Mouse (Mus musculus): ENCODE data around the gene Abcb6.

Abcb6 gene

GRCm38 (mm10) chr1:75147411-75148135 lies 32.6 kb downstream of the Abcb6 start:
- no peak for DNase-seq (ENCODE audit: low read depth, low spot score)

DNA sequence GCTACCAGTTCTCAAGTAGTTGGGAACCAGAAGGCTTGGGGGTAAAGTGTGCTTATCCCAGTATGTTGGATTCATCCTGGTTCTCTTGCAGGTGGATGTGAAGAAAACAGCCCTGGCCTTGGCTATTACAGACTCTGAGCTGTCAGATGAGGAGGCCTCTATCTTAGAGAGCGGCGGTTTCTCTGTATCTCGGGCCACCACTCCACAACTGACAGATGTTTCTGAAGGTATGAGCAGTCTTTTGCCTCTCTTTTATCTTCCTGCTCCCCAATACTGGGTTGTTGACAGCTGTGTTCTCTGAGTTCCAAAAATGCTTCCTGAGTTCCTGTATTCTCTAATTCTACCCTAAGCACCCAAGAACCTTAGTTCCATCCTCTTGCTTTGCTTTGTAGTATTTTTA lies 34.6 kb downstream of the Abcb6 start:
- no peak for DNase-seq (ENCODE audit: low read depth, low spot score)

DNA sequence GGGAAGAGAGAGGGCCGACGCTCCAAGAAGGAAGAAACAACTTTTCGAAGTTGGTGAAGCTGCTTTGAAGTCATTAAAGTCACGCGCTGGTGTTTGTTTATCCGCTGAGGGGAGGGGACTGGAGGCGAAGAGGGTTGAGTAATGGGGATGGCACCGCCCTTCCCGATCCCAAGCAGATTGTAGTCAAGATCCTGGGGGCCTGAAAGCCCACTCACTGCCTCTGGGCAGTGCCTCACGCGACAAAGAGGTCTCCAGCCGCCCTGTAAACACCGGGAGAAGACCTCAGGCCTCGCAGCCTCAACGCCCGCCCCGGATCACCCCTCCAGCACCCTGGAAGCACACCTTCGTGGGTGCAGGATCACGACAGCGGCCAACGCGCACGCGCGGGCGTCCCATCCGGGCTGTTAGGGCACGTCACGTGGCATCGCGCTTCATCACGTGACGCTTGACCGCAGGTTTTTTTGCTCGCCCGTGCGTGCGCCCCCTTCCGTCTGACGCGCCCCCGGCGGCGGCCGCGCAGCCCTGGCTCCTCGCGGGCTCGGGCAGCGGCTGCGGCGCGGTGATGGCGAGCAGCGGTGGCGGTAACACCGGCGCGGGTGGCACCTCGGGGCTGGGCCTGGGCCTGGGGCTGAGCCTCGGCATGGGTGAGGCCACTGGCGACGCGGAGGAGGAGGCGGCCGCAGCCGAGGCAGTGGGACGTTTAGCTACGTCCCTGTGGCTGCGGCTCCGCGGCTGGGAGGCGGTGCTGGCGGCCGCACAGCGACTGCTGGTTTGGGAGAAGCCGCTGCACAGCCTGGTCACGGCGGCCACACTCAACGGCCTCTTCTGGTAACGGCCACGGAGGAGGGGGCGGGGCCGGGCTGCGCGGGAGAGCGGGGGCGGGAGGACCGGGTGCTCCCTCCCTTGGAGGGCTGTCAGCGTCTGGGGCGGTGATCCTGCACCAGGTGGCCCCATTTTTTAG lies 37.6 kb downstream of the Abcb6 start, which contains the start of the genes Cnppd1 and Retreg2:
Gene Cnppd1, minus strand, starts transcription at position 411 of the 961 bp plus-strand sequence.
Gene Retreg2, plus strand, starts transcription at position 478 of the 961 bp plus-strand sequence.
- DNase-seq (ENCODE audit: low read depth, low spot score): peak; percentile 98

GRCm38 (mm10) chr1:75141486-75142190 lies 38.6 kb downstream of the Abcb6 start:
- peak; percentile 44 for DNase-seq (ENCODE audit: low read depth, low spot score)

DNA sequence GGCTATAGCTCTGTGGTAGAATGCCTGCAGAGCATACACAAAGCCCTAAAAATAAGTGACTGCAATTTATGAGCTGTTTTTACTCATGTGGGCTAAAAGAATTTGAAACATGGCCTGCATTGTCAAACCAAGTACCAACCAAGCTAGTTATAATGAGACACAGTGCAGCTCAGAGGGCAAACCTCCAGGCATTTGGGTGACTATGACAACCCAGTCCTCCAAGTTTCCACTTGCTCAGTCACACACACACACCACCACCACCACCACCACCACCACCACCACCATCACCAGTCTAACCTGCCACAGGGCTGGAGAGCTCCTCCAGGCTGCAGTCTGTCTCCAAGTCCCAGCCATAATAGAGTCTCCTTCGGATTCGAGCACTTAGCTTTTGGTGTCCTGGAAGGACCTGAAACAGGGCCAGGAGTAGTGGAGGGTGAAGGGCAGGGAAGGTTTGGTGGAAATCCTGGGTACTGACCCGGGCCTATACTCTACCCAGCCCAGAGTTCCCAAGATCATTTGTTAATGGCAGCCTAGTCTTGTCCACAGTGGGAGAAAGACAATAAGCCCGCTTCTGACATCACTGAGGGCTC lies 39.5 kb downstream of the Abcb6 start:
- no peak for DNase-seq (ENCODE audit: low read depth, low spot score)

DNA sequence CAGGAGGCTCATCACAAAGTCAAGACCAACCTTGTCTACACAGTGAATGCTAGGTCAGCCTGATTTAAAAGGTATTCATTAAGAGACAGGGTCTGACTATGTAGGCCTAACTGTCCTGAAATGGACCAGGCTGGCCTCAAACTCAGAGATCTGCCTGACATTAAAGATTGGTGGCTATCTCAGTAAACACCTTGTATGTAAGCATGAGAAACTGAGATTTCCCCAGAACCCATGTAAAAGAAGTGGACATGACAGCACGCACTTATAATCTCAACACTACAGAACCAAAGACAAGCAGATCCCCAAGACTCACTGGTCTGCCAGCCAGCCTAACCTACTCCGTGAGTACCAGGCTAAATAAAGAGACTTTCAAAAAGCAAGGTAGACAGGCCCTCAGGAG lies 41.7 kb downstream of the Abcb6 start:
- DNase-seq (ENCODE audit: low read depth, low spot score): no peak

- no peak for DNase-seq (ENCODE audit: low read depth, low spot score)
Observed at GRCm38 (mm10) chr1:75136730-75137129, 43.5 kb downstream of the Abcb6 start.

- no peak for DNase-seq (ENCODE audit: low read depth, low spot score)
Observed at GRCm38 (mm10) chr1:75136293-75136692, 43.9 kb downstream of the Abcb6 start.

- no peak for DNase-seq (ENCODE audit: low read depth, low spot score)
Observed at GRCm38 (mm10) chr1:75133421-75134207, 46.6 kb downstream of the Abcb6 start, which contains the start of gene Slc23a3. Gene Slc23a3 (minus strand): TSS chr1:75133890.

GRCm38 (mm10) chr1:75128641-75129040 lies 51.6 kb downstream of the Abcb6 start:
- DNase-seq (ENCODE audit: low read depth, low spot score): no peak

DNA sequence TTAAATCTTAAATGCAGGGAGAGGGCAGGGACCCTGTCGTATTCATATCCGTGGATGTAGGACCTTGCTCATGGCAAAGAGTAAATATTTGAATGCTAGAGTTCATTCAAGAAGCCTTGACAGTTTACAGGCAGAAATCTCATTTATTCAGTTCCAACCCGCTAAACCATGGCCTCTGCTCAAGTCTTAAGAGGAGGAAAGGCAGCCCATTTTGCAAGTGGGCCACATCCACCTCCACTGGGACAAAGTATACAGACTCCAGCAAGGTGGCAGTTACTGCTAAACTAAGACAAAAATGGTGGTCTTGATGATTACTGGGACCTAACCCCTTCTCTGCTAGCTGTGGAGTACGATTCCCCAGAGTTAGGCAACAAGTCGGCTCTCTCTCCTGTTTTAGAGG lies 54.8 kb downstream of the Abcb6 start:
- DNase-seq (ENCODE audit: low read depth, low spot score): no peak

- peak; percentile 98 for DNase-seq (ENCODE audit: low read depth, low spot score)
Observed at GRCm38 (mm10) chr1:75124346-75125321, 55.6 kb downstream of the Abcb6 start, which contains the start of gene Nhej1. Gene Nhej1 (minus strand): TSS chr1:75125200.

DNA sequence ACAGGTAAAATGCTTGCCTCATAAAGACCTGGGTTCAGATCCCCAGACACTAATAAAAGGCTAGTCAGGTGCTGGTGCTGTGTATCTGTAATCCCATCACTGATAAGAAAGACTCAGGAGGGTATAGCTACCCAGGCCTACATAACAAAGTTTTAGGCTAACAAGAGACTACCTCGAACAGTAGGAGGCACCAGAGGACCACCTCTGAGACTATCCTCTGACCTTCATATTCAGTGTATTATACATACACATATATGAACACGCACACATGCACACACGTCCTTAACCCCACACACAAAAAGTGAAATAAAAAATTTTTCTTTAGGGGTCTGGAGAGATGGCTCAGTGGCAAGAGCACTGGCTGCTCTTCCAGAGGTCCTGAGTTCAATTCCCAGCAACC lies 58.0 kb downstream of the Abcb6 start:
- DNase-seq (ENCODE audit: low read depth, low spot score): peak; percentile 33
